Mouse (Mus musculus): Measurements from ENCODE around the gene Gm20850. TPM values are rescaled to one million over a fixed set of nuclear protein-coding genes. Genes with fewer than 3 reads are reported as not detected.
"Not testable (repeated sequence)": the region's sequence is repeated elsewhere in the genome, so short reads cannot be mapped to it uniquely, and the experiment has no call there.

The Gm20850 gene
- polyA plus RNA-seq (2014; fragmentation: Nextera tagmentation; extraction: Ambion mirVana), result not detected in 2 replicates

- DNase-seq (ENCODE audit: low spot score); H3K4me3 ChIP-seq (ENCODE audit: low read depth, low read length); H3K36me3 ChIP-seq (ENCODE audit: control insufficient read depth, insufficient read depth, low read length); ATAC-seq (replicated peaks; ENCODE audit: low FRiP score); H3K9me3 ChIP-seq (ENCODE audit: control insufficient read depth, low read length); H3K4me2 ChIP-seq (ENCODE audit: low read depth, low read length, severe bottlenecking); H3K9ac ChIP-seq (ENCODE audit: low read length); H3K4me1 ChIP-seq (replicated peaks; ENCODE audit: control insufficient read depth, insufficient read depth, low read length); H3K27me3 ChIP-seq (ENCODE audit: control insufficient read depth, insufficient read depth, low read length); H3K27ac ChIP-seq (ENCODE audit: low read depth, low read length): not testable (repeated sequence)
- no CpG with 5 or more reads among the region's 6 CpGs for WGBS
Observed at GRCm38 (mm10) chrY:75715022-75715421, at the start of gene Gm20850. Gm20850 (plus strand) TSS chrY:75715322.
